Mouse (Mus musculus): ENCODE results near the gene Proser1.
A peak's percentile ranks its signal among the peaks of the same experiment; 100 is the strongest.

Proser1 gene

GRCm38 (mm10) chr3:53436550-53436949, 26.9 kb upstream of the Proser1 start:
- H3K4me1 ChIP-seq (replicated peaks; ENCODE audit: low read depth, low read length) = no peaks in the 10 kb centered on the region
- TF ChIP-seq NANOG (IDR thresholded peaks at IDR 0.05; ENCODE audit: borderline replicate concordance, low read length) (no peak), CTCF (conservative IDR thresholded peaks at IDR 0.05; ENCODE audit: low read length) (no peak), POU5F1 (IDR thresholded peaks at IDR 0.05; ENCODE audit: borderline replicate concordance, low read length) (no peak)

GRCm38 (mm10) chr3:53445540-53445939, 17.9 kb upstream of the Proser1 start:
- H3K9me3 ChIP-seq (ENCODE audit: low read length) = no peaks in the 10 kb centered on the region
- no peak for TF ChIP-seq POU5F1 (IDR thresholded peaks at IDR 0.05; ENCODE audit: borderline replicate concordance, low read length)
- no peak for TF ChIP-seq CTCF (conservative IDR thresholded peaks at IDR 0.05; ENCODE audit: low read length)
- no peak for TF ChIP-seq NANOG (IDR thresholded peaks at IDR 0.05; ENCODE audit: borderline replicate concordance, low read length)
- no peaks in the 10 kb centered on the region for H3K27me3 ChIP-seq (ENCODE audit: insufficient read depth, low read length)
- peaks cover 20% of the 10 kb centered on the region for H3K36me3 ChIP-seq (ENCODE audit: insufficient read depth, low read length)
- H3K4me1 ChIP-seq (replicated peaks; ENCODE audit: low read depth, low read length) = peaks cover 29% of the 10 kb centered on the region
- H3K4me3 ChIP-seq (replicated peaks; ENCODE audit: low read length) = no peak overlapping the region

More at GRCm38 (mm10) chr3:53436550-53436949, 26.9 kb upstream of the Proser1 start:
- Histone ChIP-seq H3K36me3 (ENCODE audit: insufficient read depth, low read length) (no peaks in the 10 kb centered on the region), H3K4me3 (replicated peaks; ENCODE audit: low read length) (no peak overlapping the region), H3K27me3 (ENCODE audit: insufficient read depth, low read length) (peaks cover 4% of the 10 kb centered on the region; the same call in 1 of the 2 replicates), H3K9me3 (ENCODE audit: low read length) (peaks cover 10% of the 10 kb centered on the region)

GRCm38 (mm10) chr3:53446801-53447200, 16.7 kb upstream of the Proser1 start:
- Histone ChIP-seq H3K4me3 (replicated peaks; ENCODE audit: low read length) (no peak overlapping the region), H3K4me1 (replicated peaks; ENCODE audit: low read depth, low read length) (peaks cover 42% of the 10 kb centered on the region), H3K27me3 (ENCODE audit: insufficient read depth, low read length) (no peaks in the 10 kb centered on the region), H3K9me3 (ENCODE audit: low read length) (no peaks in the 10 kb centered on the region), H3K36me3 (ENCODE audit: insufficient read depth, low read length) (peaks cover 33% of the 10 kb centered on the region)
- no peak for TF ChIP-seq POU5F1 (IDR thresholded peaks at IDR 0.05; ENCODE audit: borderline replicate concordance, low read length)

GRCm38 (mm10) chr3:53448208-53448607, 15.3 kb upstream of the Proser1 start:
- no peak overlapping the region for H3K4me3 ChIP-seq (replicated peaks; ENCODE audit: low read length)
- no peaks in the 10 kb centered on the region for H3K27me3 ChIP-seq (ENCODE audit: insufficient read depth, low read length)
- peaks cover 56% of the 10 kb centered on the region for H3K4me1 ChIP-seq (replicated peaks; ENCODE audit: low read depth, low read length)
- no peaks in the 10 kb centered on the region for H3K9me3 ChIP-seq (ENCODE audit: low read length)
- H3K36me3 ChIP-seq (ENCODE audit: insufficient read depth, low read length) = peaks cover 47% of the 10 kb centered on the region
- TF ChIP-seq CTCF (conservative IDR thresholded peaks at IDR 0.05; ENCODE audit: low read length) (peak; percentile 49), POU5F1 (IDR thresholded peaks at IDR 0.05; ENCODE audit: borderline replicate concordance, low read length) (no peak), NANOG (IDR thresholded peaks at IDR 0.05; ENCODE audit: borderline replicate concordance, low read length) (no peak)

GRCm38 (mm10) chr3:53450666-53451065, 12.8 kb upstream of the Proser1 start:
- Histone ChIP-seq H3K9me3 (ENCODE audit: low read length) (no peaks in the 10 kb centered on the region), H3K27me3 (ENCODE audit: insufficient read depth, low read length) (no peaks in the 10 kb centered on the region), H3K4me1 (replicated peaks; ENCODE audit: low read depth, low read length) (peaks cover 80% of the 10 kb centered on the region), H3K4me3 (replicated peaks; ENCODE audit: low read length) (no peak overlapping the region), H3K36me3 (ENCODE audit: insufficient read depth, low read length) (peaks cover 69% of the 10 kb centered on the region)
- TF ChIP-seq POU5F1 (IDR thresholded peaks at IDR 0.05; ENCODE audit: borderline replicate concordance, low read length) (no peak), NANOG (IDR thresholded peaks at IDR 0.05; ENCODE audit: borderline replicate concordance, low read length) (no peak), CTCF (conservative IDR thresholded peaks at IDR 0.05; ENCODE audit: low read length) (no peak)

- H3K4me1 ChIP-seq (replicated peaks; ENCODE audit: low read depth, low read length) = peaks cover 89% of the 10 kb centered on the region
- no peak for TF ChIP-seq NANOG (IDR thresholded peaks at IDR 0.05; ENCODE audit: borderline replicate concordance, low read length)
- TF ChIP-seq POU5F1 (IDR thresholded peaks at IDR 0.05; ENCODE audit: borderline replicate concordance, low read length) = no peak
- TF ChIP-seq CTCF (conservative IDR thresholded peaks at IDR 0.05; ENCODE audit: low read length) = no peak
- no peaks in the 10 kb centered on the region for H3K9me3 ChIP-seq (ENCODE audit: low read length)
- no peaks in the 10 kb centered on the region for H3K27me3 ChIP-seq (ENCODE audit: insufficient read depth, low read length)
- H3K4me3 ChIP-seq (replicated peaks; ENCODE audit: low read length) = peak overlapping the region; percentile 64
- H3K36me3 ChIP-seq (ENCODE audit: insufficient read depth, low read length) = peaks cover 86% of the 10 kb centered on the region
These were observed 11.1 kb upstream of the Proser1 start for GRCm38 (mm10) chr3:53452351-53452750.

GRCm38 (mm10) chr3:53453346-53453745, 10.1 kb upstream of the Proser1 start:
- peaks cover 94% of the 10 kb centered on the region for H3K36me3 ChIP-seq (ENCODE audit: insufficient read depth, low read length)
- H3K4me1 ChIP-seq (replicated peaks; ENCODE audit: low read depth, low read length) = peaks cover 95% of the 10 kb centered on the region
- no peaks in the 10 kb centered on the region for H3K9me3 ChIP-seq (ENCODE audit: low read length)
- TF ChIP-seq POU5F1 (IDR thresholded peaks at IDR 0.05; ENCODE audit: borderline replicate concordance, low read length) (no peak), CTCF (conservative IDR thresholded peaks at IDR 0.05; ENCODE audit: low read length) (no peak), NANOG (IDR thresholded peaks at IDR 0.05; ENCODE audit: borderline replicate concordance, low read length) (no peak)
- H3K27me3 ChIP-seq (ENCODE audit: insufficient read depth, low read length) = no peaks in the 10 kb centered on the region
- H3K4me3 ChIP-seq (replicated peaks; ENCODE audit: low read length) = no peak overlapping the region

- no peaks in the 10 kb centered on the region for H3K9me3 ChIP-seq (ENCODE audit: low read length)
- no peak overlapping the region for H3K4me3 ChIP-seq (replicated peaks; ENCODE audit: low read length)
- peaks cover 97% of the 10 kb centered on the region for H3K4me1 ChIP-seq (replicated peaks; ENCODE audit: low read depth, low read length)
- no peak for TF ChIP-seq POU5F1 (IDR thresholded peaks at IDR 0.05; ENCODE audit: borderline replicate concordance, low read length)
- TF ChIP-seq NANOG (IDR thresholded peaks at IDR 0.05; ENCODE audit: borderline replicate concordance, low read length) = no peak
- TF ChIP-seq CTCF (conservative IDR thresholded peaks at IDR 0.05; ENCODE audit: low read length) = no peak
- no peaks in the 10 kb centered on the region for H3K27me3 ChIP-seq (ENCODE audit: insufficient read depth, low read length)
- peaks cover 93% of the 10 kb centered on the region for H3K36me3 ChIP-seq (ENCODE audit: insufficient read depth, low read length)
These were observed 9.5 kb upstream of the Proser1 start for GRCm38 (mm10) chr3:53454005-53454404.

- H3K36me3 ChIP-seq (ENCODE audit: insufficient read depth, low read length) = peaks cover 91% of the 10 kb centered on the region
- no peaks in the 10 kb centered on the region for H3K9me3 ChIP-seq (ENCODE audit: low read length)
- TF ChIP-seq POU5F1 (IDR thresholded peaks at IDR 0.05; ENCODE audit: borderline replicate concordance, low read length) (no peak), CTCF (conservative IDR thresholded peaks at IDR 0.05; ENCODE audit: low read length) (no peak), NANOG (IDR thresholded peaks at IDR 0.05; ENCODE audit: borderline replicate concordance, low read length) (no peak)
- peaks cover 99% of the 10 kb centered on the region for H3K4me1 ChIP-seq (replicated peaks; ENCODE audit: low read depth, low read length)
- no peaks in the 10 kb centered on the region for H3K27me3 ChIP-seq (ENCODE audit: insufficient read depth, low read length)
- H3K4me3 ChIP-seq (replicated peaks; ENCODE audit: low read length) = no peak overlapping the region
These were observed 8.9 kb upstream of the Proser1 start for GRCm38 (mm10) chr3:53454561-53454960.

All from E14TG2a.4 (cell line).